Mouse (Mus musculus) intestine, embryonic 15.5 days (tissue): ENCODE data around the gene Enpp7. TPM values are rescaled to one million over a fixed set of nuclear protein-coding genes. Genes with fewer than 3 reads are reported as not detected.
A peak's percentile ranks its signal among the peaks of the same experiment; 100 is the strongest.

Source experiments
- ATAC-seq: fragments of 200-750 bp; cut with Nextera tagmentation; 2 replicates; pipeline ENCODE4 v1.8.0; 2017; ENCODE audit warnings: moderate TSS enrichment, moderate library complexity
- H3K27ac ChIP-seq: fragments of 300-500 bp; sonication (generic); 2 replicates; pipeline ENCODE4 v1.5.1; 2015; ENCODE audit warnings: mild to moderate bottlenecking, inconsistent platforms
- H3K27me3 ChIP-seq: fragments of 300-500 bp; sonication (generic); replicated peaks from 2 replicates; pipeline ENCODE4 v1.6.1; 2015; ENCODE audit warnings: inconsistent platforms
- H3K36me3 ChIP-seq: fragments of 300-500 bp; sonication (generic); 2 replicates; pipeline ENCODE4 v1.6.1; 2015; ENCODE audit warnings: inconsistent platforms
- H3K4me1 ChIP-seq: fragments of 300-500 bp; sonication (generic); replicated peaks from 2 replicates; pipeline ENCODE4 v1.6.1; 2015; ENCODE audit warnings: inconsistent platforms
- H3K4me2 ChIP-seq: fragments of 300-500 bp; sonication (generic); replicated peaks from 2 replicates; pipeline ENCODE4 v1.6.1; 2015; ENCODE audit warnings: mild to moderate bottlenecking, inconsistent platforms
- H3K4me3 ChIP-seq: fragments of 300-500 bp; sonication (generic); replicated peaks from 2 replicates; pipeline ENCODE4 v1.5.1; 2015; ENCODE audit warnings: inconsistent platforms
- H3K9ac ChIP-seq: fragments of 300-500 bp; sonication (generic); 2 replicates; pipeline ENCODE4 v1.6.1; 2015; ENCODE audit warnings: inconsistent platforms
- H3K9me3 ChIP-seq: fragments of 300-500 bp; sonication (generic); 2 replicates; pipeline ENCODE4 v1.6.1; 2016; ENCODE audit warnings: inconsistent platforms
- WGBS: fragments of 180-500 bp; shearing (Covaris S2); methylation state at CpG from one replicate; pipeline ENCODE4 v1.1.7; 2015; 5-methylcytosine and 5-hydroxymethylcytosine counted together
- polyA plus RNA-seq: library from polyadenylated mRNA; unstranded; fragments of >200 nt; fragmentation: Nextera tagmentation; extraction: Ambion mirVana; gene quantifications from 2 replicates; pipeline ENCODE4 v1.2.1, GENCODE M21; 2015

Gene Enpp7
- polyA plus RNA-seq, 1 experiment from 2014 or later = 0.09 TPM

DNA sequence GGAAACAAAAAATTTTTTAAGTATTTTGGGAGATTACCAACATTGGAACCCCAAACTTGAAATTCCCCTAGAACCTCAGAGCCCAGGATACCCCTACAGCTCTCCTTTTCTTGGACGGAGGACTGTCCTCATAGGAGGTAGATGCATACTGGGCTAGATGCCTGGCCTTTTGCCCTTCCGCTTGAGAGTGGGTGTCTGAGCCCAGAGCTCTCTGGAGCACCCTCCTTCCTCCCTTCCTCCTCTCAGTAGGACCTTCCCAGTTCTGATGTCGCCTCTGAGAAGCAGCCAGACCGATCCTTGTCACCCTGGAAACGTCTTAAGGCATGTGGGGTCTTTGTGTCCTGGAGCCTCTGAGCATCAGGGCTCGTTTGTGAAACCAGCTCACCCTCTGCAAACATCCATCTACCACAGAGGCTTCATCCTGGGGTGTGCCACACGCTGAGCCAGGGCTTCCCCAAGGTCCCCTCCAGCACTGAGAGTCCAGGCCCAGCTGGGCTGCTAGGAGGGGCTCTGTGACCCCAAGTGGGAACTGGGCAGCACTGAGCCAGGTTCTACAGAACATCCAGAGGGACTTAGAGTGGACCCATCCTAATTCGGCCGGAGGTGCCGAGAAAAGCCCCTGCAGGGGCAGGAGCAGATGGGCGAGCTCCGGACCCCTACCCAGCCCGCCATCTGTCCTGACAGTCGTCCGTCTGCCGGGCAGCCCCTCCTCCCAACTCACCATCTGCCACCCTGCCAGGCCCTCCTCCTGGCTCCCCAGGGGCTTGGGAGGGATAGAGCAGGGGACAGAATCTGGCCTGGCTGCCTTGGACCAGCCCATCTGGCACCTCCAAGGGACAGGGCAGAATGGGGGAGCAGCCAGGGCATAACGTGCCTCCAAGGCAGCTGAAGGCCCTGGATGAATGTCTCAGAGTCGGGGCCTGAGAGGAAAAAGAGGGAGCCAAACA, 15.3 kb upstream of the Enpp7 start:
- Histone ChIP-seq H3K27me3 (peaks cover 10% of the 10 kb centered on the region; the same call in 1 of the 2 replicates), H3K4me3 (no peak overlapping the region), H3K9ac (no peak overlapping the region), H3K4me1 (0 out of 2 replicates have a peak, but pooled peaks cover 4% of the 10 kb centered on the region), H3K27ac (no peak overlapping the region), H3K9me3 (no peaks in the 10 kb centered on the region), H3K36me3 (no peaks in the 10 kb centered on the region), H3K4me2 (no peak overlapping the region)
- no peak for ATAC-seq
- 60% methylated on average over 18 of the region's 18 CpGs for WGBS

- 72% methylated on average over 7 of the region's 7 CpGs for WGBS
- Histone ChIP-seq H3K27ac (no peak overlapping the region), H3K9me3 (no peaks in the 10 kb centered on the region), H3K27me3 (peaks cover 15% of the 10 kb centered on the region), H3K9ac (no peak overlapping the region), H3K4me2 (no peak overlapping the region), H3K4me3 (no peak overlapping the region), H3K36me3 (no peaks in the 10 kb centered on the region), H3K4me1 (0 out of 2 replicates have a peak, but pooled peaks cover 4% of the 10 kb centered on the region)
- peak; percentile 60 for ATAC-seq
These were observed 13.6 kb upstream of the Enpp7 start for GRCm38 (mm10) chr11:118974340-118974739.

DNA sequence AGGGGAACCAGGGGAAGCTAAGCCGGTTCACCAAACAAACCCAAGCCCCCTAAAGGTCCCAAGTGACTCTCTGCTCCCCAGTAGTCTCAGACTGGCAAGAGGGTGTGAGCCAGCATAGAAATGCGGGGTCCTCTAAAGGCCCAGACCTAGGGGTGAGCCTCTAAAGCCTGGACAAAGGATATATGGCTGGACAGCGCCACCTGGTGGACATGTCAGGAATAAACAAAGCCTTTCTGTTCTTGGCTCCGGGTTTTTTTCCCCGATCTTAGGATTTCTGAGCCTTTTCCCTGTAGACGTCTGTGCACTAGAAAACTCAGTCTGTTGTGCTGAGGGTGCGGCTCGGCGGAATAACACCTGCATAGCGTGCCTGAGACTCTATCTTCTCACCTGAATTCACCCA, 12.6 kb upstream of the Enpp7 start:
- ATAC-seq = no peak
- peak overlapping the region; percentile 42 for H3K4me2 ChIP-seq
- no peaks in the 10 kb centered on the region for H3K9me3 ChIP-seq
- WGBS = under 1% methylated on average over 10 of the region's 10 CpGs
- no peak overlapping the region for H3K4me3 ChIP-seq
- H3K9ac ChIP-seq = no peak overlapping the region
- no peak overlapping the region for H3K27ac ChIP-seq
- H3K27me3 ChIP-seq = peaks cover 15% of the 10 kb centered on the region
- H3K36me3 ChIP-seq = no peaks in the 10 kb centered on the region
- H3K4me1 ChIP-seq = 0 out of 2 replicates have a peak, but pooled peaks cover 4% of the 10 kb centered on the region

- H3K27ac ChIP-seq = no peak overlapping the region
- H3K4me1 ChIP-seq = 0 out of 2 replicates have a peak, but pooled peaks cover 4% of the 10 kb centered on the region
- H3K9me3 ChIP-seq = no peaks in the 10 kb centered on the region
- H3K36me3 ChIP-seq = no peaks in the 10 kb centered on the region
- 14% methylated on average over 12 of the region's 12 CpGs for WGBS
- no peak overlapping the region for H3K4me3 ChIP-seq
- peak overlapping the region; percentile 42 for H3K4me2 ChIP-seq
- H3K9ac ChIP-seq = no peak overlapping the region
- peak; percentile 58; the same call in 1 of the 2 replicates for ATAC-seq
- peaks cover 12% of the 10 kb centered on the region for H3K27me3 ChIP-seq
These were observed 12.1 kb upstream of the Enpp7 start for GRCm38 (mm10) chr11:118975917-118976316.

DNA sequence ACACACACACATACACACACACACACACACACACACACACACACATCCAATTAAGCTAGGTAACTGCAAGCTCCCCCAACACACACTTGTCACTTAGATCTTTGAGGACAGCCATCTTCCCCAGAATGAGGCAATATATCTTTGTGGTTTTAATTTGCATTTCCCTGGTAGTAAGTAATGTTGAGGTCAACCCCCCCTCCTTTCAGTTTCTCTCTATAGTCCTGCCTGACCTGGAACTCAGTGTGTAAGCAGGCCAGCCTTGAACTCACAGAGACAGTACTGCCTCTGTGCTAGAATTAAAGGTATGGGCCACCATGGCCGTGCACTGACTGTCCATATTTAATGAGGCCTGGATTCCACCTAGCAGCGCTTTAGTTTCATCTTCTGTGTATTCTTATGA, 7.6 kb upstream of the Enpp7 start:
- no peak overlapping the region for H3K9ac ChIP-seq
- H3K4me3 ChIP-seq = no peak overlapping the region
- 68% methylated on average over 2 of the region's 2 CpGs for WGBS
- H3K4me1 ChIP-seq = peaks cover 8% of the 10 kb centered on the region; the same call in 1 of the 2 replicates
- ATAC-seq = no peak
- H3K27ac ChIP-seq = no peak overlapping the region
- H3K9me3 ChIP-seq = no peaks in the 10 kb centered on the region
- H3K27me3 ChIP-seq = peaks cover 4% of the 10 kb centered on the region; the same call in 1 of the 2 replicates
- no peaks in the 10 kb centered on the region for H3K36me3 ChIP-seq
- H3K4me2 ChIP-seq = no peak overlapping the region

DNA sequence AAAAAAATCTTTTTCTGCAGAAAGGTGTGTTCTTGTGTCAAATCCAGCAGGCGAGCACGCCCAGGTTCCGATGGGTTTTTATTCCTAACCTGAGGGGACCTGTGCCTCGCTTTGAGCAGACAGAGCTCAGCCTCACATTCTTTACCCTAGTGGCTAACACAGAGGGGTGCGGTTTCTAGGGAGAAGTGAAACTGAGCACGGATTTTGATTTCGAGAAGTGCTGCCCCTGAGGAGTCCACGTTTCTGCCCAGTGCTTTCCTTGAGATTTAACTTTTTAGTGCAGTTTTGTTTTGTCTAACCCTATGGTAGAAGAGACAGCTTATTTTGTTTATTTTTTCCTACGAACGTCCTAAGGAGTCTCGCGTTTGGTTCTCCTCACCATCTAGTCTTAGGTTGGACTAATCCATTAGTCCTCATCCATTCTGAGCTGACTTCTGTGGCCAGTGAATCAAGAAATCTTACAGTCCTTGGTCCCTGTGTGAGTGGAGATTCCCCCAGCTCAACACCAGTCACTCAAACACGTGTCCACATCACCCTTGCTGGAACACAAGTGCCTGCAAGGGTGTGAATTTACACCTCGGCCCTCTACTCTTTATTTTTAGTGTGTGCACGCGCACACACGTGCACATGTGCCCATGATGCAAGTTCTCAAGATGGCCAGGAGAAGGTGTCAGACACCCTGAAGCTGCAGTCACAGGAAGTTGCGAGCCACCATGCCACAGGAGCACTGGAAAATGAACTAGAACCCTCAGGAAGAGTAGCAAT, 6.8 kb upstream of the Enpp7 start:
- Histone ChIP-seq H3K36me3 (no peaks in the 10 kb centered on the region), H3K4me1 (peaks cover 4% of the 10 kb centered on the region; the same call in 1 of the 2 replicates), H3K4me3 (no peak overlapping the region), H3K4me2 (no peak overlapping the region), H3K27ac (no peak overlapping the region), H3K9ac (no peak overlapping the region), H3K9me3 (no peaks in the 10 kb centered on the region), H3K27me3 (peaks cover 4% of the 10 kb centered on the region; the same call in 1 of the 2 replicates)
- 60% methylated on average over 18 of the region's 18 CpGs for WGBS
- no peak for ATAC-seq

- 39% methylated on average over 12 of the region's 12 CpGs for WGBS
- peak; percentile 74 for ATAC-seq
- no peaks in the 10 kb centered on the region for H3K36me3 ChIP-seq
- H3K4me1 ChIP-seq = peaks cover 4% of the 10 kb centered on the region; the same call in 1 of the 2 replicates
- peaks cover 4% of the 10 kb centered on the region; the same call in 1 of the 2 replicates for H3K27me3 ChIP-seq
- 0 out of 2 replicates have a peak overlapping the region, but pooled peaks have one; percentile 10 for H3K9ac ChIP-seq
- H3K4me2 ChIP-seq = peak overlapping the region; percentile 24
- peak overlapping the region; percentile 75 for H3K27ac ChIP-seq
- no peaks in the 10 kb centered on the region for H3K9me3 ChIP-seq
- H3K4me3 ChIP-seq = no peak overlapping the region
These were observed 5.3 kb upstream of the Enpp7 start for GRCm38 (mm10) chr11:118982593-118983113.

GRCm38 (mm10) chr11:118985571-118985970, 2.4 kb upstream of the Enpp7 start:
- Histone ChIP-seq H3K4me1 (peaks cover 4% of the 10 kb centered on the region; the same call in 1 of the 2 replicates), H3K4me3 (no peak overlapping the region), H3K36me3 (no peaks in the 10 kb centered on the region), H3K4me2 (no peak overlapping the region), H3K9ac (no peak overlapping the region), H3K9me3 (no peaks in the 10 kb centered on the region), H3K27me3 (no peaks in the 10 kb centered on the region), H3K27ac (no peak overlapping the region)
- WGBS = 44% methylated on average over 5 of the region's 5 CpGs
- peak; percentile 27 for ATAC-seq

DNA sequence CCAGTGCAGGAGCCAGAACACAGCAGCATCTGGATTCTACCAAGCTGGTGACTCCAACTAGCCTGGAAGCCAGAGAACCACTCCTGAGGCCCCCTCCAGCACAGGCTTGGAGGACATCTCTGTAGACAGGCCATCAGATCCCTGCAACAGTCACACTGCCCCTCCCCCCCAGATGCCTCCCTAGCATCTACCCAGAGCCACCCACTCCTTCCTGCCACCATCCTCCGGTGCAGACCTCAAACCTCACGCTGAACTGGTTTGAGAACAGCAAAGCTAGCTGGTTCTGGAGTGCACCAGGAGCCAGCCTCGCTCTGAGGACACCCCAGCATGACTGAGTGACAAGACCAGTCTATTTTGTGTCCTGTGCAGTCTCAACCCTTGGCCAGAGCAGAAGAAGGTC, 4.8 kb downstream of the Enpp7 start:
- H3K27ac ChIP-seq = no peak overlapping the region
- no peaks in the 10 kb centered on the region for H3K27me3 ChIP-seq
- no peak overlapping the region for H3K9ac ChIP-seq
- ATAC-seq = no peak
- 64% methylated on average over 3 of the region's 3 CpGs for WGBS
- H3K36me3 ChIP-seq = no peaks in the 10 kb centered on the region
- H3K4me3 ChIP-seq = no peak overlapping the region
- peaks cover 3% of the 10 kb centered on the region; the same call in 1 of the 2 replicates for H3K4me1 ChIP-seq
- H3K9me3 ChIP-seq = no peaks in the 10 kb centered on the region
- H3K4me2 ChIP-seq = no peak overlapping the region

GRCm38 (mm10) chr11:118995448-118995847, 7.5 kb downstream of the Enpp7 start:
- H3K4me2 ChIP-seq = no peak overlapping the region
- H3K36me3 ChIP-seq = no peaks in the 10 kb centered on the region
- no peaks in the 10 kb centered on the region for H3K9me3 ChIP-seq
- no peak overlapping the region for H3K27ac ChIP-seq
- H3K4me1 ChIP-seq = peaks cover 16% of the 10 kb centered on the region
- no peak overlapping the region for H3K9ac ChIP-seq
- no peak overlapping the region for H3K4me3 ChIP-seq
- H3K27me3 ChIP-seq = peaks cover 16% of the 10 kb centered on the region
- 38% methylated on average over 4 of the region's 4 CpGs for WGBS
- ATAC-seq = no peak

DNA sequence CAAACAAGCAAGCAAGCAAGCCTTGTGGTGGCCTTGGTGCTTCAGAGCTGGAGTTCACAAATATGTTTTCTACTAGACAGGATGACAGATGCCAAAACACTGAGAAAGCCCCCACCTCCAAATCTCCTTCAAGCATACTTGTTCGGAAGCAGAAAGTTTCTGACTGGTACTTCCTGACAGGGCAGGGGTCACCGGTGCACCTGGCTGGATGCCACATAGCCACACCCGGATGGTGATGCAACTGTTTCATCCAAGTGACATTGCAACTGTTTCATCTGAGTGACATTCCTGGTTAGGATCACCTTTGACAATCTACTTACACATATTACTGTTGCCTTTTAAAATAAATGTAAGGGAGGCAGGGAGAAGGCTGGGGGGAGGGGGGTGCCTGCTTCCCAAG, 9.2 kb downstream of the Enpp7 start:
- 55% methylated on average over 3 of the region's 3 CpGs for WGBS
- no peak overlapping the region for H3K9ac ChIP-seq
- no peak overlapping the region for H3K27ac ChIP-seq
- no peaks in the 10 kb centered on the region for H3K36me3 ChIP-seq
- ATAC-seq = no peak
- no peak overlapping the region for H3K4me3 ChIP-seq
- H3K4me1 ChIP-seq = peaks cover 16% of the 10 kb centered on the region
- H3K9me3 ChIP-seq = no peaks in the 10 kb centered on the region
- no peak overlapping the region for H3K4me2 ChIP-seq
- peaks cover 16% of the 10 kb centered on the region for H3K27me3 ChIP-seq
